Mouse (Mus musculus) erythroblast, embryonic 14.5 days (primary cell): ENCODE measurements around the gene Lat2.

Experiments
- GATA1 ChIP-seq: IDR thresholded peaks from 2 replicates; pipeline ENCODE4 v1.6.1; 2012; ENCODE audit warnings: low read length, inconsistent platforms, mixed read lengths
- TAL1 ChIP-seq: IDR thresholded peaks from 3 replicates; pipeline ENCODE4 v1.6.1; 2012; ENCODE audit warnings: low read length, inconsistent platforms, mixed read lengths

GRCm38 (mm10) chr5:134611810-134612521, 2.9 kb downstream of the Lat2 start:
- TF ChIP-seq GATA1 (no peak), TAL1 (no peak)
